Mouse (Mus musculus) spleen, adult 2 months (tissue): ENCODE results near the gene Yars. TPM values are rescaled to one million over a fixed set of nuclear protein-coding genes. Genes with fewer than 3 reads are reported as not detected.

ENCODE experiments used
- DNase-seq, 2 experiments: peaks; one replicate each; pipeline versions ENCODE4 v3.0.0 to v3.0.0-alpha.2; 2012 to 2021; ENCODE audit warnings: low spot score in 2 of 2, low read depth in 1 of 2
- H3K27ac ChIP-seq: fragments of 200-500 bp; 2 replicates; pipeline ENCODE4 v1.5.1; 2012; ENCODE audit warnings: low read length, inconsistent platforms; ENCODE audit not compliant: insufficient read depth
- H3K27me3 ChIP-seq: fragments of 200-500 bp; 2 replicates; pipeline ENCODE4 v1.6.1; 2012; ENCODE audit warnings: mild to moderate bottlenecking, moderate library complexity, low read length, inconsistent platforms; ENCODE audit not compliant: control insufficient read depth, insufficient read depth
- H3K36me3 ChIP-seq: fragments of 200-500 bp; 2 replicates; pipeline ENCODE4 v1.6.1; 2012; ENCODE audit warnings: mild to moderate bottlenecking, low read length, inconsistent platforms; ENCODE audit not compliant: control insufficient read depth, insufficient read depth
- H3K4me1 ChIP-seq: fragments of 200-500 bp; 2 replicates; pipeline ENCODE4 v1.6.1; 2011; ENCODE audit warnings: inconsistent platforms; ENCODE audit not compliant: control insufficient read depth, insufficient read depth, insufficient read length
- H3K4me3 ChIP-seq: fragments of 200-500 bp; 2 replicates; pipeline ENCODE4 v1.5.1; 2011; ENCODE audit warnings: mild to moderate bottlenecking, inconsistent platforms; ENCODE audit not compliant: insufficient read depth, insufficient read length; ENCODE audit errors: extremely low read depth
- CTCF ChIP-seq: fragments of 200-500 bp; IDR thresholded peaks from 2 replicates; pipeline ENCODE4 v1.5.1; 2011; ENCODE audit warnings: mild to moderate bottlenecking, inconsistent platforms; ENCODE audit not compliant: insufficient read depth, insufficient read length, insufficient replicate concordance; ENCODE audit errors: extremely low read depth
- POLR2A ChIP-seq: fragments of 200-500 bp; IDR thresholded peaks from 2 replicates; pipeline ENCODE4 v1.6.1; 2011; ENCODE audit warnings: low read depth, low read length, inconsistent platforms
- WGBS: fragments of 180-500 bp; shearing (Covaris S2); methylation state at CpG from one replicate; pipeline ENCODE4 v1.1.7; 2018; 5-methylcytosine and 5-hydroxymethylcytosine counted together
- polyA plus RNA-seq: library from polyadenylated mRNA; depleted of rRNA; stranded (reverse); fragments of >200 nt; gene quantifications from 2 replicates; pipeline ENCODE4 v1.2.3, GENCODE M21; 2012

The Yars gene
- polyA plus RNA-seq, 1 experiment, result 8.6 TPM

DNA sequence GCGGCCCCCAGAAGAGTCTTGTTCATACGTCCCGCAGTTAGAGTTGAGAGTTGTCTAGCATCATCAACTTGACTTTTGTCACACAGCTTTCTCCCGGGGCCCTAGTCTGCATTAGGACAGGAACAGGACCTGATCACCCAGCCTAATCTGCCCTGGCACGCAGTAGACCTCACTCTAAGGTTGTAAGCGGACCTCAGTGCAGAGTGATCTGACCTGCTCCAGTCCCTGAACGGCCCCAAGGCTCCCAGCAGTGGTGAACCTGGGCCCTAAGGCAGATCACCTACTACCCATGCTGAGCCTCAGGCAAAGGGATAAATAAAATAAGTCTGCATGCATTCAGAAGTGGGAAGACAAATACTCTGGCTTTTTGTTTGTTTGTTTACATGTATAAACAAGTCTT is 59.7 kb downstream of the Yars start:
- Histone ChIP-seq H3K27ac (no peak overlapping the region), H3K4me1 (peaks cover 2% of the 10 kb centered on the region)

DNA sequence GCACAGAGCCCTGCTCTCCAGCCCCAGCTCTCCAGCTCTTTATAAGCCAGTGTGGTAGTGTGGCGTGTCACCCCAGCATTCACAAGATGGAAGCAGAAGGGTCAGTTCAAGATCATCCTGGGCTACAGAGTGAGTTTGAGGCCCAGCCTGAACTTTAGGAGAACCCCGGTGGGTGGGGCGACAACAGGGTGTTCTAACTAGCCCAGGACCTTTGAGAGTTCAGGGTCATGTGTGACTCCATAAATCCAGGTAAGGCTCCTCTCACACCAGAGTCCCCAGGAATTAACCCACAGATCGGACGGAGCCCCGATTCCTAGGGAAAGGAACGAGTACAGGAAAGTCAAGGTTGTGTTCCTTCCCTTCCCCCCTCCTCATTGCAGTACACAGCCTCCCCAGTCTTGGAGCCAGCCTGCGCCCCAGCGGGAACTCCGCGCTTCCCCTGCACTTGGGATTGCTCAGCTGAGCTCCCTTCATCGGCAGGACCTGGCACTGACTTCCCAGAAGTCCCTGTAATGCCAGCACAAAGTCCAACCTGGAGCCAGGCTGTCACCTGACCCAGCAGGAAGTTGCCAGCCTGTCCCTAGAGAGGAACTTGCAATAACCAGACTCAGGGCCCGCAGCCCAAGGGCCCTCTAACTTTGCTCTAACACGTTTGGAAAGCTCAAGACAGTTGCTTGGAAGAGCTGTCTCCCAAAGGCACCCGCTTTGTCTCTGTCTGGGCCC is 61.4 kb downstream of the Yars start:
- no peak overlapping the region for H3K27ac ChIP-seq
- DNase-seq, result no peak
- WGBS, result 75% methylated on average over 15 of the region's 15 CpGs
- H3K4me3 ChIP-seq, result no peak overlapping the region
- H3K4me1 ChIP-seq, result peaks cover 2% of the 10 kb centered on the region
- H3K27me3 ChIP-seq, result peaks cover 12% of the 10 kb centered on the region
- TF ChIP-seq POLR2A, result no peak
- TF ChIP-seq CTCF, result no peak
- no peaks in the 10 kb centered on the region for H3K36me3 ChIP-seq

More for the DNA sequence above, 59.7 kb downstream of the Yars start:
- H3K27me3 ChIP-seq, result peaks cover 12% of the 10 kb centered on the region
- 77% methylated on average over 7 of the region's 7 CpGs for WGBS
- TF ChIP-seq CTCF (no peak), POLR2A (no peak)
- DNase-seq, result no peak
- no peaks in the 10 kb centered on the region for H3K36me3 ChIP-seq
- H3K4me3 ChIP-seq, result no peak overlapping the region

DNA sequence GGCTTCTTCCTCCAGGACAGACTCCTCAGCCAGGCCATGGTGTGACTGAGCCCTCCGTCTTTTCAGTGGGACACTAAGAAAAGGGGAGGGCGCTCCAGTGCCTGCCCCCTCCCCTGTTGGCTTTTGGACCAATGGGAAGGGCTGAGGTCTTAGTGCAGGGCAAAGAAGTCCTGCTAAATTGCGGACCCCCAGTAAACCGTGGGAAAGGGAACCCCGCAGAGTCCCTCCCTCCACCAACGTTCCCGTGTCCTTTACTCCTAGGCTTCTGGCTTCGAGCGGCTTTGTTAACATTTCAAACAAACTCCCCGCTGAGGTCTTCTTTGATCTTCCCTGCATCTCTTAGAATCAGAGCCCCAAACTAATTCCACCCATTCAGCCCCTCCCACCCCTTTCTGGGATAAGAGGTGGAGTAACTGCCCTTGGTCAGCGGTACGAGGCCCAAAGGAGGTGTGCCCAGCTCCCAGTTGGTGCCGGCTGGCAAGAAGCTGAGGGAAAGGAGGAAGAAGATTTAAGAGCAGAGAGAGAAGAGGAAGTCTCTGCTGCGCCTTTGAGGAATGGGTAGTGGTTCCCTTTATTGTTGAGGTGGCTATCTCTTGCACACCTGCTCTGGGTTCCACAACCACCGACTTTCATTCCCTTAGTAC is 62.0 kb downstream of the Yars start:
- 21% methylated on average over 15 of the region's 15 CpGs for WGBS
- DNase-seq, result no peak
- Histone ChIP-seq H3K27me3 (peaks cover 12% of the 10 kb centered on the region), H3K4me1 (peaks cover 4% of the 10 kb centered on the region), H3K4me3 (no peak overlapping the region), H3K27ac (no peak overlapping the region), H3K36me3 (no peaks in the 10 kb centered on the region)
- TF ChIP-seq POLR2A (no peak), CTCF (no peak)

DNA sequence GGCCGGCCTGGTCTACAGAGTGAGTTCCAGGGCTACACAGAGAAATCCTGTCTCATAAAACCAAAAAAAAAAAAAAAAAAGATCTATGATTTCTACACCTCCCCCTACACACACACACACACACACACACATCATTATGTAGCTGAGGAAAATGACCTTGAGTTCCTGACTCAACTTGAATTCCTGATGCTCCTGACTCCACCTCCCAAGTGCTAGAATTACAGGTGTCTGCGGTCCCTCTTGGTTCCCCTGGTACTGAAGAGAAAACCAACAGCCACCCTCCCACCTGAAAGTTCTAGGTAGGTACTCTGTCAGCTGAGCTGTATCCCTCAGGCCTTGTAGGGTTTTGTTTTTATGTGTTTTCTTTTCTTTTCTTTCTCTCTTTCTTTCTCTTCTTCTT is 62.9 kb downstream of the Yars start:
- WGBS, result 93% methylated on average over 2 of the region's 2 CpGs
- no peak for DNase-seq
- peaks cover 12% of the 10 kb centered on the region for H3K27me3 ChIP-seq
- no peaks in the 10 kb centered on the region for H3K36me3 ChIP-seq
- H3K4me3 ChIP-seq, result no peak overlapping the region
- TF ChIP-seq POLR2A, result no peak
- no peak for TF ChIP-seq CTCF
- no peak overlapping the region for H3K27ac ChIP-seq
- H3K4me1 ChIP-seq, result peaks cover 6% of the 10 kb centered on the region

DNA sequence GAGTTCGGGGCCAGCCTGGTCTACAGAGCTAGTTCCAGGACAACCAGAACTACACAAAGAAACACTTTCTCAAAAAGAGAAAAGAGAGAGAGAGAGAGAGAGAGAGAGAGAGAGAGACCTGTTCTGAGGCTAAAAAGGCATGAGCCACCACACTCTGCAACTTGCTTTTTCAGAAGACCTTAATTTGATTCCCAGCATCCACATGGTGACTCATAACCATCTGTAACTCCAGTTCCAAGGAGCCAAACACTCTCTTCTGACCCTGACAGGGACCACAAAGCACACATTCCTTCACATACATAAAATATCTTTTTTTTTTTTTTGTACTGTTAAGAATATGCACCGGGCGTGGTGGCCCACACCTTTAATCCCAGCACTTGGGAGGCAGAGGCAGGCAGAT is 65.0 kb downstream of the Yars start:
- H3K27me3 ChIP-seq, result no peaks in the 10 kb centered on the region
- DNase-seq, result no peak
- H3K27ac ChIP-seq, result no peak overlapping the region
- 90% methylated on average over 3 of the region's 3 CpGs for WGBS
- no peak overlapping the region for H3K4me3 ChIP-seq
- H3K4me1 ChIP-seq, result peaks cover 4% of the 10 kb centered on the region; the same call in 1 of the 2 replicates
- no peaks in the 10 kb centered on the region for H3K36me3 ChIP-seq
- TF ChIP-seq POLR2A (no peak), CTCF (no peak)

DNA sequence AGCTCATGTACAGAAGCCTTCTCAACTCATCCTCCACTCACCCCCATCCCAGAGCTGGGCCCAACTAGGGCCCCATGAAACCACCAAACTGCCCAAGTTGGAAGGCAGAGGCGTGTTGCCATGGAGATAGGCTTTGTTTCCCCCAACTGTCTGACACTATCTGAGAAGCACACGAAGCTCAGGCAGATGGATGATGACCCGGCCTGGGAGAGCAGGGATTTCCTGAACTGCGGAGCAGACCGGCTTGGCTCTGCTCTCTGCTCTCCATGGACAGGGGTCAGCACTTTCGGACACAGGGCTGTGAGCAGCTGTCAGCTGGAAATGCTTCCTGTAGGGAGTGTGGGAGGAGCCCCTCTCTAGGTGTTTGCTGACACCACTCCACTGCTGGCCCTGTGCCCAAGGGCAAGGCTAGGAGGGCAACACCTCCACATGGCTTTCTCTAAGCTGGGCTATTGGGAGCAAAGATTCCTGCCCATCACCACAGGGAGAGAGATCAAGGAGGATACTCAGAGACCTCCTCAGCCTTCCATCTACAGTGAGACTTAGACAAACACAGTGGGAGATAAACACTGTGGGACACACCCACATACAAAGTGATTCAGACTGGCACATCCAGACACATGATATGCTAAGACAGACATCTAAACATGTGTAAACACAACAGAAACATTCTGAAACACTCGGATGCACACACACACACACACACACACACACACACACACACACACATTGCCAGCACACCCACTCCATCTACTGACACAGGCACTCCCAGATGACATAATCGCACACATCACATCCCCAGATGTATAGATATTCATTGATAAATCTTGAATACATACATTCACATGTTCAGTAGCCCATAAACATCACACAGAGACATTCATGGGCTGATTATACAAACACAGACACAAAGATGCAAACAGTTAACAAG is 67.2 kb downstream of the Yars start:
- TF ChIP-seq POLR2A, result no peak
- no peak for TF ChIP-seq CTCF
- Histone ChIP-seq H3K4me3 (no peak overlapping the region), H3K27ac (no peak overlapping the region), H3K27me3 (no peaks in the 10 kb centered on the region), H3K36me3 (no peaks in the 10 kb centered on the region), H3K4me1 (peaks cover 4% of the 10 kb centered on the region; the same call in 1 of the 2 replicates)
- 28% methylated on average over 8 of the region's 8 CpGs for whole genome bisulfite sequencing
- DNase-seq, result peak in 1 of 2 experiments; percentile 25
